Mouse (Mus musculus) gastrocnemius, postnatal 14 days (tissue): ENCODE data around the gene Fam196b. TPM values are rescaled to one million over a fixed set of nuclear protein-coding genes. Genes with fewer than 3 reads are reported as not detected.

Experiments used
- total RNA-seq, 2 experiments: library from RNA; stranded (reverse); gene quantifications; 2 replicates each; pipeline ENCODE4 v1.2.3; 2021

The Fam196b gene
- total RNA-seq, 2 experiments from 2014 or later: 0.04 to 0.07 TPM

Other genes with a start within 250 kb of the Fam196b start
- not detected for gene 4930469K13Rik, start 216.3 kb upstream of the Fam196b start, total RNA-seq
- not detected for gene Foxi1, start 106.7 kb upstream of the Fam196b start, total RNA-seq